Mouse (Mus musculus) heart, postnatal 10 days (tissue): ENCODE results near the gene Enho. TPM values are rescaled to one million over a fixed set of nuclear protein-coding genes. Genes with fewer than 3 reads are reported as not detected.

Experiments
- DNase-seq, 2 experiments: peaks; one replicate each; pipeline ENCODE4 v3.0.0; 2021
- intact Hi-C: fragments of 180-260 bp; cut with DNase I; formaldehyde crosslinking; loops from one replicate; pipeline ENCODE4 v1.15.1; 2025
- total RNA-seq, 2 experiments: library from RNA; stranded (reverse); gene quantifications; 2 replicates each; pipeline ENCODE4 v1.2.3; 2021

The Enho gene
- total RNA-seq, 2 experiments from 2014 or later, result 4.2 to 4.4 TPM

- DNase-seq, result no peak
- intact Hi-C loops, result no loop called here
Measured at GRCm38 (mm10) chr4:41665009-41665675, 25.0 kb upstream of the Enho start.

- intact Hi-C loops, result no loop called here
- no peak for DNase-seq
Measured at GRCm38 (mm10) chr4:41664533-41664932, 24.4 kb upstream of the Enho start.

- intact Hi-C loops, result no loop called here
- no peak for DNase-seq
Measured at GRCm38 (mm10) chr4:41663614-41664013, 23.5 kb upstream of the Enho start.

- intact Hi-C loops, result no loop called here
- no peak for DNase-seq
Measured at GRCm38 (mm10) chr4:41662723-41663122, 22.6 kb upstream of the Enho start.

- intact Hi-C loops, result no loop called here
- DNase-seq, result no peak
Measured at GRCm38 (mm10) chr4:41660851-41661430, 20.8 kb upstream of the Enho start.

GRCm38 (mm10) chr4:41659556-41659955 lies 19.4 kb upstream of the Enho start:
- no peak for DNase-seq
- intact Hi-C loops, result loop anchor here (10.0 kb wide), 1 partner anchor 45 kb away; no protein-coding TSS in a partner anchor

GRCm38 (mm10) chr4:41658566-41659384 lies 18.7 kb upstream of the Enho start:
- DNase-seq, result no peak
- intact Hi-C loops, result loop anchor here (10.0 kb wide), 1 partner anchor 46 kb away; no protein-coding TSS in a partner anchor

GRCm38 (mm10) chr4:41655525-41655924 lies 15.4 kb upstream of the Enho start:
- intact Hi-C loops, result loop anchor here (10.0 kb wide), 1 partner anchor 49 kb away; no protein-coding TSS in a partner anchor

GRCm38 (mm10) chr4:41654217-41654616 lies 14.1 kb upstream of the Enho start:
- peak; percentile 65 to 80 for DNase-seq
- intact Hi-C loops, result loop anchor here (10.0 kb wide), 1 partner anchor 51 kb away; no protein-coding TSS in a partner anchor

More at GRCm38 (mm10) chr4:41655525-41655924, 15.4 kb upstream of the Enho start:
- no peak for DNase-seq

GRCm38 (mm10) chr4:41653730-41654129 lies 13.6 kb upstream of the Enho start:
- DNase-seq, result no peak
- intact Hi-C loops, result loop anchor here (1.0 to 10.0 kb wide), 3 partner anchors 39 to 185 kb away; no protein-coding TSS in a partner anchor

GRCm38 (mm10) chr4:41653296-41653695 lies 13.2 kb upstream of the Enho start:
- intact Hi-C loops, result loop anchor here (1.0 to 10.0 kb wide), 3 partner anchors 39 to 184 kb away; no protein-coding TSS in a partner anchor
- DNase-seq, result peak; percentile 70 to 84

- DNase-seq, result no peak
- intact Hi-C loops, result no loop called here
Measured at GRCm38 (mm10) chr4:41648627-41649026, 8.5 kb upstream of the Enho start.

- no peak for DNase-seq
- intact Hi-C loops, result no loop called here
Measured at GRCm38 (mm10) chr4:41648157-41648556, 8.0 kb upstream of the Enho start.

GRCm38 (mm10) chr4:41645488-41645887 lies 5.4 kb upstream of the Enho start:
- intact Hi-C loops, result loop anchor here (2.0 kb wide), 1 partner anchor 27 kb away; no protein-coding TSS in a partner anchor
- DNase-seq, result peak; percentile 37 to 62

GRCm38 (mm10) chr4:41641199-41641822 lies 1.2 kb upstream of the Enho start:
- intact Hi-C loops, result no loop called here
- DNase-seq, result no peak

GRCm38 (mm10) chr4:41639214-41639841 lies 796 bp downstream of the Enho start:
- intact Hi-C loops, result no loop called here

GRCm38 (mm10) chr4:41638828-41639213 lies 1.3 kb downstream of the Enho start:
- DNase-seq, result no peak
- intact Hi-C loops, result no loop called here

More at GRCm38 (mm10) chr4:41639214-41639841, 796 bp downstream of the Enho start:
- DNase-seq, result no peak

GRCm38 (mm10) chr4:41638186-41638731 lies 1.9 kb downstream of the Enho start:
- DNase-seq, result no peak
- intact Hi-C loops, result no loop called here

- no peak for DNase-seq
- intact Hi-C loops, result no loop called here
Measured at GRCm38 (mm10) chr4:41636882-41637635, 3.1 kb downstream of the Enho start.
